Mouse (Mus musculus) hindbrain, postnatal 0 days (tissue): ENCODE measurements around the gene Slc27a3. TPM values are rescaled to one million over a fixed set of nuclear protein-coding genes. Genes with fewer than 3 reads are reported as not detected.
"Not testable (repeated sequence)": the region's sequence is repeated elsewhere in the genome, so short reads cannot be mapped to it uniquely, and the experiment has no call there.

ENCODE experiments used
- ATAC-seq: fragments of 200-750 bp; cut with Nextera tagmentation; 2 replicates; pipeline ENCODE4 v1.8.0; 2017; ENCODE audit warnings: mild to moderate bottlenecking, moderate TSS enrichment, moderate library complexity
- DNase-seq: peaks from one replicate; pipeline ENCODE4 v3.0.0-alpha.2; 2015; ENCODE audit warnings: low spot score
- H3K27ac ChIP-seq: fragments of 300-500 bp; sonication (generic); 2 replicates; pipeline ENCODE4 v1.5.1; 2014; ENCODE audit warnings: mild to moderate bottlenecking
- H3K27me3 ChIP-seq: fragments of 300-500 bp; sonication (generic); 2 replicates; pipeline ENCODE4 v1.6.1; 2014; ENCODE audit warnings: low read length, mixed read lengths; ENCODE audit not compliant: insufficient read depth
- H3K36me3 ChIP-seq: fragments of 300-500 bp; sonication (generic); 2 replicates; pipeline ENCODE4 v1.6.1; 2014; ENCODE audit warnings: low read length, mixed read lengths; ENCODE audit not compliant: insufficient read depth
- H3K4me1 ChIP-seq: fragments of 300-500 bp; sonication (generic); 2 replicates; pipeline ENCODE4 v1.6.1; 2014; ENCODE audit warnings: antibody characterized with exemption, low read length, mixed read lengths; ENCODE audit not compliant: insufficient read depth
- H3K4me2 ChIP-seq: fragments of 300-500 bp; sonication (generic); 2 replicates; pipeline ENCODE4 v1.6.1; 2014; ENCODE audit warnings: low read depth, mild to moderate bottlenecking, low read length, moderate library complexity, mixed read lengths
- H3K4me3 ChIP-seq: fragments of 300-500 bp; sonication (generic); 2 replicates; pipeline ENCODE4 v1.5.1; 2014; ENCODE audit warnings: low read length
- H3K9ac ChIP-seq: fragments of 300-500 bp; sonication (generic); replicated peaks from 2 replicates; pipeline ENCODE4 v1.6.1; 2014; ENCODE audit warnings: mild to moderate bottlenecking, low read length, moderate library complexity, mixed read lengths
- H3K9me3 ChIP-seq: fragments of 300-500 bp; sonication (generic); 2 replicates; pipeline ENCODE4 v1.6.1; 2016; ENCODE audit warnings: low read length, mixed read lengths
- CTCF ChIP-seq: IDR thresholded peaks from 2 replicates; pipeline ENCODE4 v1.5.1; 2016; ENCODE audit warnings: antibody characterized with exemption, control low read depth, low read depth
- WGBS: fragments of 180-500 bp; shearing (Covaris S2); extraction: QIAGEN DNeasy Blood & Tissue Kit; methylation state at CpG from one replicate; pipeline ENCODE4 v1.1.7; 2014; 5-methylcytosine and 5-hydroxymethylcytosine counted together
- polyA plus RNA-seq: library from polyadenylated mRNA; unstranded; fragments of >200 nt; fragmentation: Nextera tagmentation; extraction: Ambion mirVana; gene quantifications from 2 replicates; pipeline ENCODE4 v1.2.1, GENCODE M21; 2015
- total RNA-seq: library from RNA; depleted of rRNA; stranded (reverse); fragments of >200 nt; gene quantifications from 2 replicates; pipeline ENCODE4 v1.2.3, GENCODE M21; 2014

The Slc27a3 gene
- total and polyA plus RNA-seq, 2 experiments from 2014 or later, result 30.3 to 85.1 TPM

DNA sequence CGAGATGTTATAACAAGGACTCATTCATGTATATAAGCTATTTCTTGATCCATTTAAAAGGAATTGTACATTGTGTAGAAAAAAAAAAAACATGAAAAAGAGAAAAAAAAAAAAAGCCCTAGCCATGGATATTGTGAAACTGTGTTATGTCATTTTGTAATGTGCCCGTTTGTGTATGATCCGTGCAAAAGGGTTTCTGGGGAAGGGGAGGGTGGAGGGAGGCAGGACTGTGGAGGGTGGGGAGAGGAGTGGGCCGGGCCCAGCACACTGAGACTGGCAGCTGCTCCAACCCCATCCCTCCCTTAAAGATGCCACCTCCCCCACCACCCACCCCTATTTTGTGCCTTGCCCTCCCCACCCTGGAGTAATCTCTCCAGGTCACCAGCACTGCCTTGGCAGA lies 28.3 kb downstream of the Slc27a3 start:
- Histone ChIP-seq H3K4me1 (no peaks in the 10 kb centered on the region), H3K9ac (no peak overlapping the region), H3K36me3 (peaks cover 19% of the 10 kb centered on the region; the same call in 1 of the 2 replicates), H3K27me3 (no peaks in the 10 kb centered on the region), H3K4me2 (no peak overlapping the region), H3K9me3 (no peaks in the 10 kb centered on the region), H3K27ac (no peak overlapping the region), H3K4me3 (no peak overlapping the region)
- WGBS, result 77% methylated on average over 4 of the region's 4 CpGs
- TF ChIP-seq CTCF, result no peak
- no peak for ATAC-seq
- DNase-seq, result no peak

DNA sequence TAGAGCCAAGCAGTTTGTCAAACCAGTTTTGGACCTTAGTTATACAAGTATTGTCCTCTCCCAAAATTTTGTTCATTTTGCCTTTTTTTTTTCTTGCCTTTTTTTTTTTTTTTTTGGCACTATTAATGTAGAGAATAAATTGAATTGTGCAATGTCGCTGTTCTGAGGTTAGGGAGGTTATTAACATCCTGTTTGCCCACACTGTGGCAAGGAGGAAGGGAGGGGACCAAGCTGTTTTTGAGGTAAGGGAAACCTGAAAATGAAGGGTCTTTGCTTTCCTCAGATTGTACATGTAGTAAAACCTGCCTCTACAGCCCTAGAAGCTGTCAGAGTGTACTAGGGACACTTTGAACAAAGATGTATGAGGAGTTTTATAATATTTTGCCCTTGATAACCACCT lies 30.5 kb downstream of the Slc27a3 start:
- Histone ChIP-seq H3K9ac (no peak overlapping the region), H3K4me2 (no peak overlapping the region), H3K4me1 (no peaks in the 10 kb centered on the region), H3K36me3 (peaks cover 42% of the 10 kb centered on the region), H3K27ac (no peak overlapping the region), H3K27me3 (no peaks in the 10 kb centered on the region), H3K9me3 (no peaks in the 10 kb centered on the region), H3K4me3 (no peak overlapping the region)
- no peak for DNase-seq
- no peak for ATAC-seq
- no peak for TF ChIP-seq CTCF
- 94% methylated on average over 1 of the region's 1 CpGs for WGBS

DNA sequence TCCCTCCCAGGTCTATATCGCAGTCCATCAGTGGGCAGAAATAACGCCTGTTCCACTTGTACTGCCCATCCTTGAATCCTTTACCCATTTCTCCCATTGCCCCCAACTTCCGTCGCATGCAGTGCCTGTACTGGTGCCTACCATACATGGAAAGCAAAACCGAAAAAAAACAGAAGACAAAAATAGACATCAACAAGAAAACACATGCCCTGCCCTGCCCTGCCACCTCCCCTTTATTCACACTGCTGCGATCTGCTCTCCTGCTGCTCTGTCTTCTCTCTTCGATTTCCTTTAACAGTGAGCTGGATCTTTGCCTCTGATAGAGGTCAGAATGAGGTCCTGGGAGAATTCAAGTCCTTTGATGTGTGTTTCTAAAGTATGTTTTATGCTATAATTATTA lies 31.8 kb downstream of the Slc27a3 start:
- Histone ChIP-seq H3K4me1 (no peaks in the 10 kb centered on the region), H3K4me3 (no peak overlapping the region), H3K9ac (no peak overlapping the region), H3K27ac (no peak overlapping the region), H3K9me3 (no peaks in the 10 kb centered on the region), H3K4me2 (no peak overlapping the region), H3K27me3 (no peaks in the 10 kb centered on the region), H3K36me3 (peaks cover 54% of the 10 kb centered on the region)
- ATAC-seq (no peak), DNase-seq (no peak)
- WGBS, result 85% methylated on average over 7 of the region's 7 CpGs
- no peak for TF ChIP-seq CTCF

DNA sequence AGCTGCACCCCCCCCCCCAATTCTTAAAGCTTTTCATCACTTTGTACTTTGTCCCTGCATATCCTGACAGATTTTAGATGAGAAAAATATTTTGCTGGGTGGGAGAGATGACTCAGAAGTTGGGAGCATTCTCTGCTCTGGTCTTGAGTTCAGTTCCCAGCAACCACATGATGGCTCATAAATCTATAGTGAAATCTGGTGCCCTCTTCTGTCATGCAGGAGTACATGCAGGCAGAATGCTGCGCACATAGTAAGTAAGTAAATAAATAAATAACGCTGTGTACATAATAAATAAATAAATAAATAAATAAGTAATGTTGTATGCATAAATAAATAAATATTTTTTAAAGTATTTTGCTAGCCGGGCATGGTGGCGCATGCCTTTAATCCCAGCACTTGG lies 41.9 kb downstream of the Slc27a3 start:
- H3K9me3 ChIP-seq, result no peaks in the 10 kb centered on the region
- no peak overlapping the region for H3K9ac ChIP-seq
- ATAC-seq (no peak), DNase-seq (no peak)
- peaks cover 37% of the 10 kb centered on the region for H3K36me3 ChIP-seq
- no peaks in the 10 kb centered on the region for H3K27me3 ChIP-seq
- 97% methylated on average over 4 of the region's 4 CpGs for WGBS
- H3K4me3 ChIP-seq, result no peak overlapping the region
- no peak overlapping the region for H3K4me2 ChIP-seq
- 0 out of 2 replicates have a peak, but pooled peaks have one; percentile 8 for TF ChIP-seq CTCF
- no peaks in the 10 kb centered on the region for H3K4me1 ChIP-seq
- no peak overlapping the region for H3K27ac ChIP-seq

DNA sequence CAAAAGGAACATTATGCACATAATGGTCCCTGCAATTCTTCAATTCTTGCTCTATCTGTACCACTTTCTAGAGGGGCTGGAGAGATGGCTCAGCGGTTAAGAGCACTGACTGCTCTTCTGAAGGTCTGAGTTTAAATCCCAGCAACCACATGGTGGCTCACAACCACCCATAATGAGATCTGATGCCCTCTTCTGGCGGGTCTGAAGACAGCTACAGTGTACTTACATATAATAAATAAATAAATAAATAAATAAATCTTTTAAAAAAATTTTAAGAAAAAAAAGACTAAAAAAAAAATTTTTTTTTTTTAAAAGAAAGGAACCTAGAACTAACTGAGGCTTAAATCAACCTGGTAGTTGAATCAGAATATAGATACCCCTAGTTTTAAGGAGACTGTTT lies 46.9 kb downstream of the Slc27a3 start:
- 68% methylated on average over 2 of the region's 2 CpGs for WGBS

DNA sequence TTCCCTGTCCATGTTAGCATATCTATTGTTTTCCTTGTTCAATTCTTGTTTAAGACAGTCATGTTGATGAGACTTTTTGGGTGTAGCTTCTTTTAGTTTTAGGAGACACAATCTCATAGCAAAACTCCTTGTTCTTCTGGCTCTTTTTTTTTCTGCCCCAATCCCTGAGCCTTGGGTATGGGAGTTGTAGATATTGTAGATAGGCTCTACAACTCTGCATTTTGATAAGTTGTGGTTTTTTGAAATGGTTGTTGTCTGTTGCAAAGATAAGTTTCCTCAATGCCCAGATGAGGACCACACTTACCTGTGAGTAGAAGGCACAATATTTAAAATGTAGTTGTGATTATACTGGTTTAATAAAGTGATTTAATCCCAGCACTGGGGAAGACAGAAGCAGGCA lies 49.6 kb downstream of the Slc27a3 start:
- H3K4me2 ChIP-seq, result no peak overlapping the region
- peaks cover 15% of the 10 kb centered on the region; the same call in 1 of the 2 replicates for H3K36me3 ChIP-seq
- no peak overlapping the region for H3K4me3 ChIP-seq
- H3K4me1 ChIP-seq, result no peaks in the 10 kb centered on the region
- TF ChIP-seq CTCF, result no peak
- no peaks in the 10 kb centered on the region for H3K27me3 ChIP-seq
- ATAC-seq (no peak), DNase-seq (no peak)
- H3K9ac ChIP-seq, result no peak overlapping the region
- no peak overlapping the region for H3K27ac ChIP-seq
- H3K9me3 ChIP-seq, result no peaks in the 10 kb centered on the region

More for the DNA sequence above, 46.9 kb downstream of the Slc27a3 start:
- TF ChIP-seq CTCF, result peak; percentile 20; the same call in 1 of the 2 replicates
- not testable (repeated sequence) for ATAC-seq, H3K4me1 ChIP-seq, H3K9me3 ChIP-seq, H3K4me2 ChIP-seq, H3K4me3 ChIP-seq, H3K27me3 ChIP-seq, DNase-seq, H3K27ac ChIP-seq, H3K9ac ChIP-seq
- peaks cover 21% of the 10 kb centered on the region; the same call in 1 of the 2 replicates for H3K36me3 ChIP-seq

DNA sequence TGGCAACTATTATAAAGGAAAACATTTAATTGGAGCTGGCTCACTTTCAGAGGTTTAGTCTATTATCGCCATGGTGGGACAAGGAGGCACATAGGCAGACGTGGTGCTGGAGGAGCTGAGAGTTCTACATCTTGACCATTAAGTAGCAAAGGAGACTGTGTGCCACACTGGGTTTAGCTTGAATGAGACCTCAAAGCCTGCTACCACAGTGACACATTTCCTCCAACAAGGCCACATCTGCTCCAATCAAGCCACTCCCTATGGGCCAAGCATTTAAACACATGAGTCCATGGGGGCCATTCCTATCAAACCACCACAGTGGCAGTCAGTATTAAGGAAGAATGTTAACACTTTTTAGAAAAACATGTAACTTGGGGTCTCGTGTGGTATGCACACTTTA lies 51.5 kb downstream of the Slc27a3 start:
- Histone ChIP-seq H3K36me3 (peaks cover 11% of the 10 kb centered on the region; the same call in 1 of the 2 replicates), H3K9ac (no peak overlapping the region), H3K27me3 (no peaks in the 10 kb centered on the region), H3K4me1 (no peaks in the 10 kb centered on the region), H3K9me3 (no peaks in the 10 kb centered on the region), H3K27ac (no peak overlapping the region), H3K4me2 (no peak overlapping the region), H3K4me3 (no peak overlapping the region)
- TF ChIP-seq CTCF, result no peak
- WGBS, result 37% methylated on average over 3 of the region's 3 CpGs
- ATAC-seq (no peak), DNase-seq (no peak)
